Mouse (Mus musculus): Measurements from ENCODE around the gene Polr3gl. TPM values are rescaled to one million over a fixed set of nuclear protein-coding genes. Genes with fewer than 3 reads are reported as not detected.

Gene Polr3gl
- polyA plus RNA-seq, 1 experiment = 9.2 TPM

DNA sequence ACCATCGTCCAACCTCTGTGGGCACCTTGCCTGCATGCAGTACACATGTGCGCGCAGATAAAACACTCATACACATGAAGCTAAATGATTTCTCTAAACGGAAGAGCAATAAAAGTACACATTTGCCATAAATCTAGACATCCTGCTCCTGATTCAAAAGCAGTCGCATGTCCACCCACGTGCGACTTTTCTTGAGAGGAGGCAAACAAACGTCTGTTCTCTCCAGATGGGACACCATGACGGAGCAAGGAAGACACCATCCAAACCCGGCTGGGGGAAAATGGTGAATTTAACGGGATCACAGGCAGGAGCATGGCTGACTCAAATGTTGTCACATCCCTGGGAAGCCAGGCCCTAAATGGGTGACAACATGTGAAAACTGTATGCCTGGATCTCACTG, 50.6 kb downstream of the Polr3gl start:
- Histone ChIP-seq H3K4me1 (ENCODE audit: control insufficient read depth, insufficient read depth, insufficient read length) (no peaks in the 10 kb centered on the region), H3K27ac (ENCODE audit: insufficient read depth, low read length) (no peak overlapping the region), H3K4me3 (ENCODE audit: extremely low read depth, insufficient read depth, insufficient read length) (no peak overlapping the region), H3K27me3 (ENCODE audit: control insufficient read depth, insufficient read depth, low read length) (no peaks in the 10 kb centered on the region), H3K36me3 (ENCODE audit: control insufficient read depth, insufficient read depth, low read length) (no peaks in the 10 kb centered on the region)
- no peak for TF ChIP-seq POLR2A (IDR thresholded peaks at IDR 0.05; ENCODE audit: low read depth, low read length)
- no peak for TF ChIP-seq CTCF (IDR thresholded peaks at IDR 0.05; ENCODE audit: extremely low read depth, insufficient read depth, insufficient read length, insufficient replicate concordance)
- DNase-seq (ENCODE audit: low read depth in 1 of 2, low spot score in 2 of 2) = no peak
- 89% methylated on average over 11 of the region's 11 CpGs for WGBS

DNA sequence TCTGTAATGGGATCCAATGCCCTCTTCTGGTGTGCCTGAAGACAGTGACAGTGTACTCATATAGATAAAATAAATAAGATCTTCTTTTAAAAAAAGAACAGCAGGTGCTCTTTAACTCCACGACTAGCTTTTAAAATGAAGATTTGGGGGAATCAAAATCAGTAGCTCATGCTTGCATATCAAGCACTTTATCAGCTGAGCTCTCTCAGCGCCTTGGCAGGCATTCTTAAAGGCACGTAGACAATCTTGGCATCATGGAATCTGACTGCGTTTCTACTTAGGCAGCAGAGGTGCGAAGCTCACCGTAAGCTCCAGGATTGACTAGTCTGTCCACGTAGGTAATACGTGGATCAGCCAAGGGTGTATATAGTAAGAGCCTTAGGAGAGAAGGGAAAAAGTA, 51.4 kb downstream of the Polr3gl start:
- no peaks in the 10 kb centered on the region for H3K36me3 ChIP-seq (ENCODE audit: control insufficient read depth, insufficient read depth, low read length)
- H3K4me1 ChIP-seq (ENCODE audit: control insufficient read depth, insufficient read depth, insufficient read length) = no peaks in the 10 kb centered on the region
- DNase-seq (ENCODE audit: low read depth in 1 of 2, low spot score in 2 of 2) = no peak
- no peaks in the 10 kb centered on the region for H3K27me3 ChIP-seq (ENCODE audit: control insufficient read depth, insufficient read depth, low read length)
- no peak overlapping the region for H3K27ac ChIP-seq (ENCODE audit: insufficient read depth, low read length)
- TF ChIP-seq POLR2A (IDR thresholded peaks at IDR 0.05; ENCODE audit: low read depth, low read length) (no peak), CTCF (IDR thresholded peaks at IDR 0.05; ENCODE audit: extremely low read depth, insufficient read depth, insufficient read length, insufficient replicate concordance) (no peak)
- no peak overlapping the region for H3K4me3 ChIP-seq (ENCODE audit: extremely low read depth, insufficient read depth, insufficient read length)
- 92% methylated on average over 8 of the region's 8 CpGs for WGBS

DNA sequence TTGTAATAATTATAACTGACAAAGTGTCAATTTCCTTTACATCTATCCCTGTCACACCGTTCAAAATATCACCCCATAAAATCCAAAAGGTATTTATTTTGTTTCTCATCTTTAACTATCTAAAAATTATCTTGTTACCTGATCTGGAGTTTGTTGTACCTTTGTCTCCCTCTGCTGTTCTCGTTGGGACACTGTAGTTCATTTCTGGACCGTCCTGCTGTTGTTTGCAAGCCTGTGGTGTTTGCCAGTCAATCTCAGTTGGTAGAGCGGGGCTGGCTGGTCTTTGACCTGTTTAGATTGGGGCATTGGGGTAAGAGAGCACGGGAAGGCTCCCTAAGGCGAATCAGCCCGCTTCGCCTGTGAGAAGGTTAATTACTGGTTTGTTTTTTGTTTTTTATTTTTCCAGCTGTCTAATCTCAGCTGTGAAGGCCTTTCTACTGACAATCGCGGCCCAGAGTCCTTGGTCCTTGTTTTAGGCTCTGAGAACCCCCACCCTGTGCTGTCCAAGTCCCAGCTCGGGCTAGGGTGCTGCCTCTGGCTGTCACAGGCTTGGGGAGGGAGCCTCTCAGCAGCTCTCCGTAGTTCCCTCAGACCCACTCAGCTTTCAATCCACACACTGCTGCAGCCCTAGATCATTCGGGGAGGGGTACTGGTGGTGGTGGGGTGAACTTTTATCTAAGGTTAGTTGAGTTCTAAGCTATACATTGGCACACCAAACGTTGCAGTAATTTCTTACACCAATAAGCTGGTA, 52.5 kb downstream of the Polr3gl start:
- 56% methylated on average over 14 of the region's 14 CpGs for WGBS
- no peak overlapping the region for H3K27ac ChIP-seq (ENCODE audit: insufficient read depth, low read length)
- TF ChIP-seq CTCF (IDR thresholded peaks at IDR 0.05; ENCODE audit: extremely low read depth, insufficient read depth, insufficient read length, insufficient replicate concordance) = no peak
- TF ChIP-seq POLR2A (IDR thresholded peaks at IDR 0.05; ENCODE audit: low read depth, low read length) = no peak
- H3K27me3 ChIP-seq (ENCODE audit: control insufficient read depth, insufficient read depth, low read length) = no peaks in the 10 kb centered on the region
- no peak overlapping the region for H3K4me3 ChIP-seq (ENCODE audit: extremely low read depth, insufficient read depth, insufficient read length)
- no peaks in the 10 kb centered on the region for H3K4me1 ChIP-seq (ENCODE audit: control insufficient read depth, insufficient read depth, insufficient read length)
- no peaks in the 10 kb centered on the region for H3K36me3 ChIP-seq (ENCODE audit: control insufficient read depth, insufficient read depth, low read length)
- no peak for DNase-seq (ENCODE audit: low read depth in 1 of 2, low spot score in 2 of 2)

DNA sequence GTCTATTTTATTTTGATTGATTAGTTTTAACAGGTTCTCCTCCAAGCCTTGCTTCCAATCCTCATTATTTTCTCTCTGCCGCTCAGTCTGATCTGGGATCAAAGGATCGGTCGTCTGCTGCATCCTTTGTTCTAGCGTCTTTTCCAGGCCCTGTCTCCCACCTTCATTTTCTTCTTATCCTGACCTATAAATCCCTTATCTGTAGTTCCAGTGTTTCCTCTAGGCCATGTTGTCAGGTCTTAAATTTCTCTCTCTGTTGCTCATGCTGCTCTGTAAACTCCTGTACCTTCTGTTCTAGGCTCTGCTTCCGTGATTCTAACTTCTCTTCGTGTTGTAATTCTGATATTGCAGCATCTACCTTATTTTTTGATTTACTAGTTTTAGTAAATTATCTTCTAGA, 53.2 kb downstream of the Polr3gl start:
- no peaks in the 10 kb centered on the region for H3K36me3 ChIP-seq (ENCODE audit: control insufficient read depth, insufficient read depth, low read length)
- DNase-seq (ENCODE audit: low read depth in 1 of 2, low spot score in 2 of 2) = no peak
- TF ChIP-seq CTCF (IDR thresholded peaks at IDR 0.05; ENCODE audit: extremely low read depth, insufficient read depth, insufficient read length, insufficient replicate concordance) = no peak
- no peak for TF ChIP-seq POLR2A (IDR thresholded peaks at IDR 0.05; ENCODE audit: low read depth, low read length)
- no peaks in the 10 kb centered on the region for H3K4me1 ChIP-seq (ENCODE audit: control insufficient read depth, insufficient read depth, insufficient read length)
- WGBS = 73% methylated on average over 6 of the region's 6 CpGs
- no peak overlapping the region for H3K4me3 ChIP-seq (ENCODE audit: extremely low read depth, insufficient read depth, insufficient read length)
- H3K27ac ChIP-seq (ENCODE audit: insufficient read depth, low read length) = no peak overlapping the region
- no peaks in the 10 kb centered on the region for H3K27me3 ChIP-seq (ENCODE audit: control insufficient read depth, insufficient read depth, low read length)

DNA sequence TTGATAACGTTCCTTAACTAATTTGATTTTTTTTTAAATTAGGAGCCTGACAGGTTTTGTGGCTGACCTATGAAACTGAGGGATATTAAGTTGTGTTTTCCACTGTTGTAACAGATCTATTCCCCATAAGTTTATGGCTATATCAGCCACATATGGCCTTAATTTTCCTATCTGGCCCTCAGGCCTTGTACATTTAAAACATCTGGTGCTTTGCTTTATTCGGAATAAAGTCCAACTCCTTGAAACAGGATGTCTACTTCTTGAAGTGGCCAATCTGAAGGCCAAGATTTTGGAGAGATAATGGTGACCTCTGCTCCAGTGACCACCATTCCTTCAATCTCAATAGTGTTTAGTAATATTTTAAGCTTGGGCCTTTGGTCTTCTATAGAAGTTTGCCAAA, 54.7 kb downstream of the Polr3gl start:
- TF ChIP-seq CTCF (IDR thresholded peaks at IDR 0.05; ENCODE audit: extremely low read depth, insufficient read depth, insufficient read length, insufficient replicate concordance) = no peak
- TF ChIP-seq POLR2A (IDR thresholded peaks at IDR 0.05; ENCODE audit: low read depth, low read length) = no peak
- no peak overlapping the region for H3K27ac ChIP-seq (ENCODE audit: insufficient read depth, low read length)
- no peaks in the 10 kb centered on the region for H3K36me3 ChIP-seq (ENCODE audit: control insufficient read depth, insufficient read depth, low read length)
- no peaks in the 10 kb centered on the region for H3K27me3 ChIP-seq (ENCODE audit: control insufficient read depth, insufficient read depth, low read length)
- DNase-seq (ENCODE audit: low read depth in 1 of 2, low spot score in 2 of 2) = no peak
- H3K4me3 ChIP-seq (ENCODE audit: extremely low read depth, insufficient read depth, insufficient read length) = no peak overlapping the region
- H3K4me1 ChIP-seq (ENCODE audit: control insufficient read depth, insufficient read depth, insufficient read length) = no peaks in the 10 kb centered on the region
- WGBS = 93% methylated on average over 2 of the region's 2 CpGs

DNA sequence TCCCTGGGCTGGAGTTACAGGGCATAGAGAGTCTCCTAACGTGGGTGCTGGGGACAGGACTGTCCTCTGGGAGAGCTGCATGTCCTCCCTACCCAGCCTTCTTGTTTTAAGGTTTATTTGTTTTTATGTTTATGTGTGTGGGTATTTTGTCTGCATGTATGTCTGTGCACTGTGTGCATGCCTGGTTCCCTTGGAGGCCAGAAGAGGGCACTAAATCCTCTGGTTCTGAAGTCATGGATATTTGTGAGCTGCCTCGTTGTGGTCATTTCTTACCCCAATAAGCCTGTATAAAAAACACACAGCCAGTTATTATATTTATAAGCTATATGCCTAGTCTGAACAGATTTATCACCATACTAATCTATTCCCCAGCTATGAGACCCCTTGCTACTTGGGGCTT, 59.7 kb downstream of the Polr3gl start:
- no peaks in the 10 kb centered on the region for H3K27me3 ChIP-seq (ENCODE audit: control insufficient read depth, insufficient read depth, low read length)
- H3K4me1 ChIP-seq (ENCODE audit: control insufficient read depth, insufficient read depth, insufficient read length) = no peaks in the 10 kb centered on the region
- no peak for TF ChIP-seq POLR2A (IDR thresholded peaks at IDR 0.05; ENCODE audit: low read depth, low read length)
- no peak for TF ChIP-seq CTCF (IDR thresholded peaks at IDR 0.05; ENCODE audit: extremely low read depth, insufficient read depth, insufficient read length, insufficient replicate concordance)
- no peak for DNase-seq (ENCODE audit: low read depth in 1 of 2, low spot score in 2 of 2)
- WGBS = 59% methylated on average over 2 of the region's 2 CpGs
- no peak overlapping the region for H3K27ac ChIP-seq (ENCODE audit: insufficient read depth, low read length)
- H3K36me3 ChIP-seq (ENCODE audit: control insufficient read depth, insufficient read depth, low read length) = no peaks in the 10 kb centered on the region
- no peak overlapping the region for H3K4me3 ChIP-seq (ENCODE audit: extremely low read depth, insufficient read depth, insufficient read length)

DNA sequence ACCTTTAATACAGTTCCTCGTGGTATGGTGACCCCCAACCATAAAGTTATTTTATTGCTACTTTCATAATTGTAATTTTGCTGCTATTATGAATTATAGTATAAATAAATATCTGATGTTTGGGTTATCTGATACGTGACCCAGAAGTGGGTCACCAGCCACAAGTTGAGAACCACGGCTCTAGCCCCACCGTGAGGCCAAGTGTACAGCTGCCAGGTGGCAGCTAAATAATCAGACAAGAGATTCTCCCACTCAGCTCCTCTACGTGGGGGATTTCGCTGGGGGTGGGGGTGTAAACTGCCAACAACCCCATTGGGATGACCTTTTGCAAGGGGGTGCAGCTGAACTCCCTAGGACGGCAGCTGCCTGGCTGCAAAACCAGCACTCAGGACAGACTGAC, 61.9 kb downstream of the Polr3gl start:
- no peaks in the 10 kb centered on the region for H3K36me3 ChIP-seq (ENCODE audit: control insufficient read depth, insufficient read depth, low read length)
- no peak overlapping the region for H3K27ac ChIP-seq (ENCODE audit: insufficient read depth, low read length)
- DNase-seq (ENCODE audit: low read depth in 1 of 2, low spot score in 2 of 2) = no peak
- 69% methylated on average over 7 of the region's 7 CpGs for WGBS
- H3K27me3 ChIP-seq (ENCODE audit: control insufficient read depth, insufficient read depth, low read length) = peaks cover 1% of the 10 kb centered on the region; the same call in 1 of the 2 replicates
- no peak overlapping the region for H3K4me3 ChIP-seq (ENCODE audit: extremely low read depth, insufficient read depth, insufficient read length)
- TF ChIP-seq POLR2A (IDR thresholded peaks at IDR 0.05; ENCODE audit: low read depth, low read length) (no peak), CTCF (IDR thresholded peaks at IDR 0.05; ENCODE audit: extremely low read depth, insufficient read depth, insufficient read length, insufficient replicate concordance) (no peak)
- no peaks in the 10 kb centered on the region for H3K4me1 ChIP-seq (ENCODE audit: control insufficient read depth, insufficient read depth, insufficient read length)

Measured in spleen, adult 2 months (tissue).